In genomic region chr1:193146416-193146815, GRCm38 (mm10) we compare ENCODE assay signal across 23 mouse cellular contexts. TPM values are rescaled to one million over a fixed set of nuclear protein-coding genes. Genes with fewer than 3 reads are reported as not detected.
DNase-seq lines count a peak whose midpoint lies in the region; ATAC-seq lines count a peak whose summit lies in the region.
"Had no signal": no experiment of that assay in that cellular context is flagged by ENCODE, and none has a peak within 500 bp of the region (broad histone marks: within the 10 kb centered on the region; RNA-seq: fewer than 3 reads in every experiment).

No protein-coding gene starts in this region.

- DNase-seq in CD4-positive helper T cell, adult 2 months (ENCODE audit: low read depth, low spot score), result peak; percentile 47
- DNase-seq in T-cell, adult 2 months (ENCODE audit: low spot score), result peak; percentile 41
- peak; percentile 62 for DNase-seq in thymus, postnatal 0 days (ENCODE audit: low spot score)
- peak; percentile 37 for DNase-seq in thymus, postnatal 4 days
- no peak for DNase-seq in urinary bladder, postnatal 10 days (ENCODE audit: low spot score)
- DNase-seq in gastrocnemius, adult 18-20 months (ENCODE audit: low spot score), result no peak
- DNase-seq: adrenal gland, adult 8-10 months; adrenal gland, postnatal 36 days; cerebellum, adult 2 months; cerebellum, postnatal 10 days; forebrain, postnatal 0 days; gastrocnemius, adult 2 months; gastrocnemius, postnatal 36 days; heart, adult 11 months; heart, postnatal 10 days; heart, postnatal 4 days had no signal

- no peak overlapping the region for H3K9ac ChIP-seq in heart, embryonic 12.5 days
- H3K9ac ChIP-seq: forebrain, embryonic 13.5 days; forebrain, postnatal 0 days; hindbrain, embryonic 12.5 days had no signal

- WGBS in heart, embryonic 12.5 days, result 72% methylated on average over 1 of the region's 1 CpGs

- ATAC-seq in heart, embryonic 12.5 days (ENCODE audit: insufficient number of reproducible peaks, low FRiP score), result no peak
- ATAC-seq: forebrain, embryonic 13.5 days; forebrain, postnatal 0 days; hindbrain, postnatal 0 days; Patski had no signal

- H3K36me3 ChIP-seq in heart, embryonic 12.5 days, result no peaks in the 10 kb centered on the region
- H3K36me3 ChIP-seq: embryonic facial prominence, embryonic 10.5 days; hindbrain, embryonic 12.5 days had no signal

- peaks cover 15% of the 10 kb centered on the region for H3K4me1 ChIP-seq in heart, embryonic 12.5 days (replicated peaks)
- H3K4me1 ChIP-seq: forebrain, embryonic 13.5 days; hindbrain, embryonic 12.5 days had no signal

- 0 out of 2 replicates have a peak, but pooled peaks cover 3% of the 10 kb centered on the region for H3K27me3 ChIP-seq in heart, embryonic 12.5 days (replicated peaks)
- H3K27me3 ChIP-seq: CH12.LX, Patski had no signal

- H3K4me2 ChIP-seq in heart, embryonic 12.5 days, result no peak overlapping the region
- H3K4me2 ChIP-seq: forebrain, embryonic 13.5 days; hindbrain, embryonic 12.5 days had no signal

- no peak overlapping the region for H3K4me3 ChIP-seq in heart, embryonic 12.5 days
- H3K4me3 ChIP-seq: embryonic facial prominence, embryonic 10.5 days; forebrain, embryonic 13.5 days; gastrocnemius, adult 2 months; hindbrain, embryonic 12.5 days had no signal

- no peak overlapping the region for H3K27ac ChIP-seq in heart, embryonic 12.5 days (ENCODE audit: poor library complexity, severe bottlenecking)
- H3K27ac ChIP-seq: embryonic facial prominence, embryonic 10.5 days; forebrain, embryonic 13.5 days; gastrocnemius, adult 2 months; hindbrain, embryonic 12.5 days; hindbrain, postnatal 0 days had no signal

- no peaks in the 10 kb centered on the region for H3K9me3 ChIP-seq in heart, embryonic 12.5 days (replicated peaks)
- H3K9me3 ChIP-seq: embryonic facial prominence, embryonic 10.5 days; forebrain, embryonic 13.5 days; hindbrain, embryonic 12.5 days had no signal

RNA-seq across cellular contexts. Expression of gene Irf6, which starts 6.5 kb away (rescaled TPM):
- polyA plus RNA-seq in thymus, postnatal 0 days (2015; fragmentation: Nextera tagmentation; extraction: Ambion mirVana), result 9.4 and 10.0 TPM in 2 replicates
- 4.8 and 6.6 TPM in 2 replicates for polyA plus RNA-seq in heart, embryonic 12.5 days (2016; fragmentation: Nextera tagmentation; extraction: Ambion mirVana)
- total RNA-seq in gastrocnemius, adult 18-20 months (2021), result under 1 TPM; 0.53 to 0.88 TPM

RNA-seq across cellular contexts. Expression of gene Diexf, which starts 16.3 kb away (rescaled TPM):
- 10.2 and 12.9 TPM in 2 replicates for polyA plus RNA-seq in thymus, postnatal 0 days (2015; fragmentation: Nextera tagmentation; extraction: Ambion mirVana)
- polyA plus RNA-seq in heart, embryonic 12.5 days (2016; fragmentation: Nextera tagmentation; extraction: Ambion mirVana), result 4.8 TPM in 2 replicates
- total RNA-seq in gastrocnemius, adult 18-20 months (2021), result 1 to 10 TPM; 6.5 to 6.7 TPM

RNA-seq across cellular contexts. Expression of gene A130010J15Rik, which starts 21.4 kb away (rescaled TPM):
- polyA plus RNA-seq in thymus, postnatal 0 days (2015; fragmentation: Nextera tagmentation; extraction: Ambion mirVana), result 13.7 and 14.4 TPM in 2 replicates
- 13.4 and 13.9 TPM in 2 replicates for polyA plus RNA-seq in heart, embryonic 12.5 days (2016; fragmentation: Nextera tagmentation; extraction: Ambion mirVana)
- total RNA-seq in gastrocnemius, adult 18-20 months (2021), result 1 to 10 TPM; 2.9 to 3.9 TPM

RNA-seq across cellular contexts. Expression of gene Traf3ip3, which starts 55.1 kb away (rescaled TPM):
- polyA plus RNA-seq in thymus, postnatal 0 days (2015; fragmentation: Nextera tagmentation; extraction: Ambion mirVana), result 193 and 196 TPM in 2 replicates
- polyA plus RNA-seq in heart, embryonic 12.5 days (2016; fragmentation: Nextera tagmentation; extraction: Ambion mirVana), result 0.99 and 1.6 TPM in 2 replicates
- total RNA-seq in gastrocnemius, adult 18-20 months (2021), result 1 to 10 TPM in 1 of 2 experiments, under 1 TPM in 1; 0.55 to 1.9 TPM
- polyA plus RNA-seq: Patski had no signal

Comparison
In these comparisons a context has a peak if more than half of its experiments do, and no peak if none do; other contexts are left out.
1. DNase-seq: peak in CD4-positive helper T cell, adult 2 months (single experiment), T-cell, adult 2 months (single experiment), thymus, postnatal 0 days (single experiment) and thymus, postnatal 4 days (single experiment); none in urinary bladder, postnatal 10 days (single experiment) and gastrocnemius, adult 18-20 months (single experiment).